Mouse (Mus musculus) MEL (cell line): ENCODE measurements around the gene Klhdc3. TPM values are rescaled to one million over a fixed set of nuclear protein-coding genes. Genes with fewer than 3 reads are reported as not detected.

ENCODE experiments used
- DNase-seq: peaks from one replicate; pipeline ENCODE4 v3.0.0; 2011; ENCODE audit warnings: low read depth, low spot score
- H3K27ac ChIP-seq: 2 replicates; pipeline ENCODE4 v1.5.1; 2012; ENCODE audit warnings: low read depth, mild to moderate bottlenecking, control low read depth, low read length, moderate library complexity; ENCODE audit not compliant: control insufficient read depth
- H3K27me3 ChIP-seq, 2 experiments: fragments of 150-350 bp in 1 of 2; sonication (generic) in 1 of 2; 2 replicates each; pipeline ENCODE4 v1.6.1; 2012; ENCODE audit warnings: low read length in 2 of 2, mild to moderate bottlenecking in 2 of 2, improper control_type of control experiment in 1 of 2, moderate library complexity in 1 of 2; ENCODE audit not compliant: insufficient read depth in 2 of 2, control insufficient read depth in 1 of 2
- H3K36me3 ChIP-seq, 2 experiments: 2 replicates each; pipeline ENCODE4 v1.6.1; 2012 to 2014; ENCODE audit warnings: low read length in 2 of 2, improper control_type of control experiment in 1 of 2, inconsistent platforms in 1 of 2, mild to moderate bottlenecking in 1 of 2; ENCODE audit not compliant: insufficient read depth in 2 of 2, control insufficient read depth in 1 of 2
- H3K4me1 ChIP-seq, 2 experiments: fragments of 150-350 bp in 1 of 2; sonication (generic) in 1 of 2; 2 replicates each; pipeline ENCODE4 v1.6.1; 2012; ENCODE audit warnings: low read length in 2 of 2, improper control_type of control experiment in 1 of 2, mild to moderate bottlenecking in 1 of 2; ENCODE audit not compliant: insufficient read depth in 2 of 2, control insufficient read depth in 1 of 2
- H3K4me3 ChIP-seq, 2 experiments: fragments of 150-350 bp in 1 of 2; sonication (generic) in 1 of 2; 2 replicates each; pipeline ENCODE4 v1.5.1; 2012; ENCODE audit warnings: low read depth in 2 of 2, low read length in 2 of 2, mild to moderate bottlenecking in 2 of 2, moderate library complexity in 2 of 2, control low read depth in 1 of 2, improper control_type of control experiment in 1 of 2; ENCODE audit not compliant: control insufficient read depth in 1 of 2, insufficient read depth in 1 of 2
- H3K79me2 ChIP-seq: 2 replicates; pipeline ENCODE4 v1.6.1; 2012; ENCODE audit warnings: mild to moderate bottlenecking, low read length, moderate library complexity; ENCODE audit not compliant: control insufficient read depth, poor library complexity, insufficient read depth
- H3K9ac ChIP-seq: 2 replicates; pipeline ENCODE4 v1.6.1; 2012; ENCODE audit warnings: low read depth, mild to moderate bottlenecking, control low read depth, low read length, moderate library complexity; ENCODE audit not compliant: control insufficient read depth, poor library complexity, severe bottlenecking
- H3K9me3 ChIP-seq: fragments of 150-350 bp; sonication (generic); replicated peaks from 2 replicates; pipeline ENCODE4 v1.6.1; 2012; ENCODE audit warnings: mild to moderate bottlenecking, low read length, improper control_type of control experiment, moderate library complexity; ENCODE audit not compliant: insufficient read depth
- CHD1 ChIP-seq: IDR thresholded peaks from 2 replicates; pipeline ENCODE4 v1.6.1; 2012; ENCODE audit warnings: low read depth, mild to moderate bottlenecking, inconsistent platforms, low read length, improper control_type of control experiment
- E2F4 ChIP-seq: IDR thresholded peaks from 2 replicates; pipeline ENCODE4 v1.6.1; 2011; ENCODE audit warnings: low read depth, low read length, improper control_type of control experiment, borderline replicate concordance
- EP300 ChIP-seq, 2 experiments: IDR thresholded peaks; 2 replicates each; pipeline ENCODE4 v1.6.1; 2011; ENCODE audit warnings: improper control_type of control experiment in 2 of 2, low read length in 2 of 2, low read depth in 1 of 2, mild to moderate bottlenecking in 1 of 2
- ETS1 ChIP-seq: IDR thresholded peaks from 2 replicates; pipeline ENCODE4 v1.6.1; 2012; ENCODE audit warnings: low read depth, mild to moderate bottlenecking, inconsistent platforms, low read length, improper control_type of control experiment, moderate library complexity
- HCFC1 ChIP-seq: IDR thresholded peaks from 2 replicates; pipeline ENCODE4 v1.6.1; 2012; ENCODE audit warnings: low read depth, mild to moderate bottlenecking, inconsistent platforms, low read length, improper control_type of control experiment, moderate library complexity
- MAFK ChIP-seq: IDR thresholded peaks from 2 replicates; pipeline ENCODE4 v1.6.1; 2011; ENCODE audit warnings: low read depth, mild to moderate bottlenecking, low read length, improper control_type of control experiment, borderline replicate concordance
- MAX ChIP-seq: IDR thresholded peaks from 2 replicates; pipeline ENCODE4 v1.6.1; 2011; ENCODE audit warnings: low read length, improper control_type of control experiment
- MXI1 ChIP-seq: IDR thresholded peaks from 2 replicates; pipeline ENCODE4 v1.6.1; 2011; ENCODE audit warnings: mild to moderate bottlenecking, low read depth, low read length, improper control_type of control experiment
- MYC ChIP-seq: IDR thresholded peaks from 2 replicates; pipeline ENCODE4 v1.6.1; 2011; ENCODE audit warnings: low read depth, mild to moderate bottlenecking, low read length, improper control_type of control experiment, moderate library complexity
- POLR2AphosphoS5 ChIP-seq: IDR thresholded peaks from 2 replicates; pipeline ENCODE4 v1.6.1; 2012; ENCODE audit warnings: low read depth, borderline replicate concordance, mild to moderate bottlenecking, inconsistent platforms, low read length, moderate library complexity, mixed read lengths
- RCOR1 ChIP-seq: IDR thresholded peaks from 2 replicates; pipeline ENCODE4 v1.6.1; 2012; ENCODE audit warnings: low read depth, mild to moderate bottlenecking, inconsistent platforms, low read length, improper control_type of control experiment
- SIN3A ChIP-seq: IDR thresholded peaks from 2 replicates; pipeline ENCODE4 v1.6.1; 2012; ENCODE audit warnings: low read length, improper control_type of control experiment, inconsistent platforms
- SMC3 ChIP-seq: IDR thresholded peaks from 2 replicates; pipeline ENCODE4 v1.6.1; 2011; ENCODE audit warnings: low read depth, low read length, improper control_type of control experiment
- TAL1 ChIP-seq: IDR thresholded peaks from 2 replicates; pipeline ENCODE4 v1.6.1; 2012; ENCODE audit warnings: mild to moderate bottlenecking, inconsistent platforms, low read length, moderate library complexity, mixed read lengths
- TCF12 ChIP-seq: IDR thresholded peaks from 2 replicates; pipeline ENCODE4 v1.6.1; 2014; ENCODE audit warnings: low read depth, mild to moderate bottlenecking, inconsistent platforms, low read length, improper control_type of control experiment, moderate library complexity
- UBTF ChIP-seq: IDR thresholded peaks from 2 replicates; pipeline ENCODE4 v1.6.1; 2012; ENCODE audit warnings: low read depth, mild to moderate bottlenecking, inconsistent platforms, low read length, improper control_type of control experiment, moderate library complexity, borderline replicate concordance; ENCODE audit not compliant: insufficient read depth
- ZKSCAN1 ChIP-seq: IDR thresholded peaks from 2 replicates; pipeline ENCODE4 v1.6.1; 2012; ENCODE audit warnings: low read depth, mild to moderate bottlenecking, inconsistent platforms, low read length, improper control_type of control experiment, moderate library complexity
- ZMIZ1 ChIP-seq: IDR thresholded peaks from 2 replicates; pipeline ENCODE4 v1.6.1; 2012; ENCODE audit warnings: low read depth, mild to moderate bottlenecking, inconsistent platforms, low read length, improper control_type of control experiment, moderate library complexity
- polyA plus RNA-seq, 2 experiments: library from polyadenylated mRNA; stranded (reverse) in 1 of 2; unstranded in 1 of 2; fragments of >175 nt in 1 of 2; fragments of >200 nt in 1 of 2; gene quantifications; 2 replicates each; pipeline versions ENCODE4 v1.2.1 to v1.2.4; 2012; ENCODE audit warnings: low replicate concordance in 2 of 2, low read depth in 1 of 2; ENCODE audit not compliant: insufficient read length in 2 of 2, insufficient read depth in 1 of 2, missing spikeins in 1 of 2
- total RNA-seq: library from RNA; depleted of rRNA; stranded (reverse); fragments of 300-350 nt; gene quantifications from 2 replicates; pipeline ENCODE4 v1.2.3, GENCODE M21; 2012

Klhdc3 gene
- total and polyA plus RNA-seq, 3 experiments, result 95.0 to 203 TPM; not detected in 1

DNA sequence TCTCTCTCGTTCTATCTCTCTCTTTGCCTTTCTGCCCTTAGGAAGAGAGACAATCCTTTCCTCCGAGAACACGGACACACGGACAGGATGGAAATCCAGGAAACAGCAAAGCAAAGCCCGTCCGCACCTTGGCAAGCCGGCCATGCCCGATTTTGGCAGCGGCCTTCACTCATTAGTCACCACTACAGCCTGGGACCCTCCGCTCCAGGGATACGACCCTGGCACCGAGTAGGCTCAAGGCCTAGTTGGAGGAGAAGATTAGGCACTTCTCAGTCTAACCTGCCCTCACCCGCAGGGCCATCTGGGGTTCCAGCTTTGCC lies 52.3 kb downstream of the Klhdc3 start:
- 0 out of 4 replicates have a peak, but pooled peaks cover 0 to 2% of the 10 kb centered on the region in 2 experiments for H3K27me3 ChIP-seq

DNA sequence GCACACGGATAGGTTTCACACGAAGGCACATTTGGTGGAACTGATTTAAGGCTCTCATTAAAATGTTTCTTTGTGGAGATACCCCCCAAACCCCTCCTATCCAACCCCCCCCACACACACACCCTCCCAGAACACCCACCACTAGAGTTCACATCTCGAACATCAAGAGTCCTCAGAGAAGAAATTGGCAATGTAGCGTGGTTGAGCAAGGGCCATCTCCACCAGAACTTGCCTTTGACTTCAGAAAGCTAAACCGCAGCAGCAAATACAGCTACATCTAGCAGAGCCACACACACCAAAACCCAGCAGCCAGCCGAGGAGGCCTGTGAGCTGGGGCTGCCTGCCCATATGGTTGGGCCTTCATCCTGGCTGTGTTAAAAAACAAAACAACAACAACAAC lies 53.3 kb downstream of the Klhdc3 start:
- TF ChIP-seq SMC3 (no peak), SIN3A (no peak), EP300 (IDR thresholded peaks at IDR 0.05; ENCODE audit: low read depth in 1 of 2, low read length in 2 of 2) (no peak)
- H3K27me3 ChIP-seq, result peaks cover 0 to 2% of the 10 kb centered on the region in 2 experiments; a peak in 1 of 4 replicates
- no peak overlapping the region for H3K4me3 ChIP-seq
- no peak overlapping the region for H3K9ac ChIP-seq
- no peak for DNase-seq
- H3K27ac ChIP-seq, result no peak overlapping the region
- H3K4me1 ChIP-seq, result no peaks in the 10 kb centered on the region
- H3K79me2 ChIP-seq, result no peaks in the 10 kb centered on the region
- no peaks in the 10 kb centered on the region for H3K36me3 ChIP-seq
- H3K9me3 ChIP-seq, result no peaks in the 10 kb centered on the region

More for the DNA sequence above, 52.3 kb downstream of the Klhdc3 start:
- no peaks in the 10 kb centered on the region for H3K9me3 ChIP-seq
- no peak for DNase-seq
- no peak overlapping the region for H3K9ac ChIP-seq
- H3K79me2 ChIP-seq, result no peaks in the 10 kb centered on the region
- H3K36me3 ChIP-seq, result no peaks in the 10 kb centered on the region
- H3K4me1 ChIP-seq, result no peaks in the 10 kb centered on the region
- no peak overlapping the region for H3K4me3 ChIP-seq
- TF ChIP-seq MAX, result no peak
- TF ChIP-seq UBTF, result no peak
- TF ChIP-seq ZKSCAN1, result no peak
- TF ChIP-seq SIN3A, result no peak
- no peak for TF ChIP-seq ETS1
- no peak for TF ChIP-seq RCOR1
- TF ChIP-seq MAFK, result no peak
- TF ChIP-seq TCF12, result no peak
- no peak for TF ChIP-seq TAL1
- TF ChIP-seq POLR2AphosphoS5, result no peak
- no peak for TF ChIP-seq HCFC1
- no peak for TF ChIP-seq MYC
- TF ChIP-seq CHD1, result no peak
- no peak for TF ChIP-seq MXI1
- no peak for TF ChIP-seq ZMIZ1
- TF ChIP-seq E2F4, result no peak
- H3K27ac ChIP-seq, result no peak overlapping the region
